Mouse (Mus musculus) right cerebral cortex, postnatal 36 days (tissue): ENCODE data around the gene Pbp2.

Source experiments
- DNase-seq, 2 experiments: peaks; one replicate each; pipeline ENCODE4 v3.0.0; 2022; ENCODE audit warnings: low spot score in 2 of 2, mixed read lengths in 1 of 2

Pbp2 gene

GRCm38 (mm10) chr6:135302421-135303125 lies 7.6 kb downstream of the Pbp2 start:
- DNase-seq = no peak

GRCm38 (mm10) chr6:135300469-135300868 lies 9.7 kb downstream of the Pbp2 start:
- no peak for DNase-seq

GRCm38 (mm10) chr6:135299024-135299550 lies 11.1 kb downstream of the Pbp2 start:
- DNase-seq = no peak

- no peak for DNase-seq
Observed at GRCm38 (mm10) chr6:135297570-135297969, 12.6 kb downstream of the Pbp2 start.

- DNase-seq = peak in 1 of 2 experiments; percentile 7
Observed at GRCm38 (mm10) chr6:135296267-135296666, 13.9 kb downstream of the Pbp2 start.

GRCm38 (mm10) chr6:135295082-135295861 lies 14.9 kb downstream of the Pbp2 start:
- peak in 1 of 2 experiments; percentile 7 for DNase-seq

- no peak for DNase-seq
Observed at GRCm38 (mm10) chr6:135294150-135294549, 16.1 kb downstream of the Pbp2 start.

- no peak for DNase-seq
Observed at GRCm38 (mm10) chr6:135292391-135292790, 17.8 kb downstream of the Pbp2 start.

- DNase-seq = no peak
Observed at GRCm38 (mm10) chr6:135279856-135280255, 30.3 kb downstream of the Pbp2 start.

GRCm38 (mm10) chr6:135279286-135279685 lies 30.9 kb downstream of the Pbp2 start:
- DNase-seq = no peak

GRCm38 (mm10) chr6:135278302-135278701 lies 31.9 kb downstream of the Pbp2 start:
- no peak for DNase-seq

- no peak for DNase-seq
Observed at GRCm38 (mm10) chr6:135276474-135277295, 33.5 kb downstream of the Pbp2 start.

- DNase-seq = no peak
Observed at GRCm38 (mm10) chr6:135275231-135275630, 35.0 kb downstream of the Pbp2 start.

GRCm38 (mm10) chr6:135273066-135273465 lies 37.1 kb downstream of the Pbp2 start:
- DNase-seq = no peak

- DNase-seq = no peak
Observed at GRCm38 (mm10) chr6:135271761-135272160, 38.4 kb downstream of the Pbp2 start.

- no peak for DNase-seq
Observed at GRCm38 (mm10) chr6:135269626-135270025, 40.6 kb downstream of the Pbp2 start.

- DNase-seq = no peak
Observed at GRCm38 (mm10) chr6:135268392-135268791, 41.8 kb downstream of the Pbp2 start.

- no peak for DNase-seq
Observed at GRCm38 (mm10) chr6:135267221-135267620, 43.0 kb downstream of the Pbp2 start.

GRCm38 (mm10) chr6:135266056-135266455 lies 44.1 kb downstream of the Pbp2 start:
- DNase-seq = no peak

GRCm38 (mm10) chr6:135264136-135264535 lies 46.1 kb downstream of the Pbp2 start:
- DNase-seq = no peak

GRCm38 (mm10) chr6:135262565-135262964 lies 47.6 kb downstream of the Pbp2 start:
- no peak for DNase-seq

GRCm38 (mm10) chr6:135261124-135261523 lies 49.1 kb downstream of the Pbp2 start:
- DNase-seq = no peak
